In genomic region chr2:156766227-156767019, GRCm38 (mm10) we compare ENCODE assay signal across 1 mouse cellular context.
TF ChIP-seq lines count a peak whose summit lies in the region.

No protein-coding gene starts in this region.

TF ChIP-seq in MEL, 35 proteins besides CTCF, POLR2A, EP300 and RAD21 (continued from another document):
- TF ChIP-seq JUND (IDR thresholded peaks at IDR 0.05; ENCODE audit: low read depth, low read length) = no peak
- peak; percentile 74; the same call in 1 of the 2 replicates for TF ChIP-seq UBTF (IDR thresholded peaks at IDR 0.05; ENCODE audit: borderline replicate concordance, insufficient read depth, low read depth, low read length)
- peak; percentile 85 for TF ChIP-seq SIN3A (IDR thresholded peaks at IDR 0.05; ENCODE audit: low read length)
- peak; percentile 70 for TF ChIP-seq TAL1 (IDR thresholded peaks at IDR 0.05; ENCODE audit: low read length)
- TF ChIP-seq HCFC1 (IDR thresholded peaks at IDR 0.05; ENCODE audit: low read depth, low read length) = 0 out of 2 replicates have a peak, but pooled peaks have one; percentile 12
